ENCODE assay signal across 13 mouse cellular contexts in the genomic region with DNA sequence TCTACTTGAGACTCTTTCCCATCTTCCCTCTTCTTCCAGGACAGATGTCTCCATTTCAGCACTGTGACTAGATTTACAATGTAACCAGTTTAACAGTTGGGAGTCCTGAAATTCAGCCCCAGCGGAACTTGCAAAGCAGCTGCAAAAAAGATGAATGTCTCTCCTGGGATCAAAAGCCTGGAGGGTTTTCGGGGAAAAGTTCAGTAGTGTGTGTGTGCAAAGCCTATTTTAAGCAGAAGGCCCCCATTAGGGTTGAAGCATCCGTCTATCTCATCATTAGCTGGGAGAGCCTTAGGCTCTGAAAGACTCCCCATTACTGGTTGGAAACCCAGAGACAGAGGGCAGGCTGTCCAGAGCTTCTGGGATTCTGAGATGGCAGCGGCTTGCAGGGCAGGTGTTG. TPM values are rescaled to one million over a fixed set of nuclear protein-coding genes. Genes with fewer than 3 reads are reported as not detected.
DNase-seq lines count a peak whose midpoint lies in the region; ATAC-seq lines count a peak whose summit lies in the region.
"Had no signal": no experiment of that assay in that cellular context is flagged by ENCODE, and none has a peak within 500 bp of the region (broad histone marks: within the 10 kb centered on the region; RNA-seq: fewer than 3 reads in every experiment).

No protein-coding gene starts in this region.

- no peak overlapping the region for H3K9ac ChIP-seq in hindbrain, embryonic 13.5 days
- no peak overlapping the region for H3K9ac ChIP-seq in hindbrain, embryonic 14.5 days
- no peak overlapping the region for H3K9ac ChIP-seq in midbrain, embryonic 13.5 days (replicated peaks)

- no peaks in the 10 kb centered on the region for H3K9me3 ChIP-seq in hindbrain, embryonic 13.5 days
- no peaks in the 10 kb centered on the region for H3K9me3 ChIP-seq in hindbrain, embryonic 14.5 days (ENCODE audit: control insufficient read depth, low read length)
- no peaks in the 10 kb centered on the region for H3K9me3 ChIP-seq in midbrain, embryonic 13.5 days
- H3K9me3 ChIP-seq in midbrain, embryonic 10.5 days (replicated peaks), result no peaks in the 10 kb centered on the region

- DNase-seq in hindbrain, embryonic 14.5 days (ENCODE audit: low spot score), result no peak
- DNase-seq in midbrain, embryonic 10.5 days (ENCODE audit: low spot score), result no peak
- peak; percentile 81 for DNase-seq in mesoderm, embryonic 11.5 days (ENCODE audit: low read depth, low spot score)
- DNase-seq in left cerebral cortex, adult 11 months (ENCODE audit: low spot score), result no peak
- no peak for DNase-seq in frontal cortex, postnatal 14 days (ENCODE audit: low spot score in 2 of 2)
- DNase-seq: adrenal gland, adult 8-10 months; cerebellum, postnatal 36 days; liver had no signal

- no peak overlapping the region for H3K27ac ChIP-seq in hindbrain, embryonic 13.5 days
- no peak overlapping the region for H3K27ac ChIP-seq in hindbrain, embryonic 14.5 days
- H3K27ac ChIP-seq in midbrain, embryonic 13.5 days, result 0 out of 2 replicates have a peak overlapping the region, but pooled peaks have one; percentile 0
- H3K27ac ChIP-seq in midbrain, embryonic 10.5 days (replicated peaks), result no peak overlapping the region

- ATAC-seq in hindbrain, embryonic 13.5 days (ENCODE audit: low FRiP score), result peak; percentile 61; the same call in 1 of the 2 replicates
- ATAC-seq in hindbrain, embryonic 14.5 days (ENCODE audit: low FRiP score), result no peak
- no peak for ATAC-seq in midbrain, embryonic 13.5 days
- ATAC-seq: CD4-positive, CD25-positive, alpha-beta regulatory T cell, adult 4 months had no signal

- H3K4me2 ChIP-seq in hindbrain, embryonic 13.5 days, result no peak overlapping the region
- no peak overlapping the region for H3K4me2 ChIP-seq in hindbrain, embryonic 14.5 days (replicated peaks)
- H3K4me2 ChIP-seq in midbrain, embryonic 13.5 days (replicated peaks), result no peak overlapping the region

- H3K27me3 ChIP-seq in hindbrain, embryonic 13.5 days, result no peaks in the 10 kb centered on the region
- H3K27me3 ChIP-seq in hindbrain, embryonic 14.5 days (ENCODE audit: control insufficient read depth, insufficient read depth, low read length), result no peaks in the 10 kb centered on the region
- H3K27me3 ChIP-seq in midbrain, embryonic 13.5 days, result no peaks in the 10 kb centered on the region
- no peaks in the 10 kb centered on the region for H3K27me3 ChIP-seq in midbrain, embryonic 10.5 days (ENCODE audit: low read depth, poor library complexity, severe bottlenecking)

- 58% methylated on average over 4 of the region's 4 CpGs for WGBS in hindbrain, embryonic 13.5 days
- WGBS in hindbrain, embryonic 14.5 days, result 56% methylated on average over 4 of the region's 4 CpGs
- WGBS in midbrain, embryonic 13.5 days, result 68% methylated on average over 4 of the region's 4 CpGs
- 88% methylated on average over 4 of the region's 4 CpGs for WGBS in midbrain, embryonic 10.5 days

- H3K4me1 ChIP-seq in hindbrain, embryonic 13.5 days (replicated peaks), result peaks cover 21% of the 10 kb centered on the region
- peaks cover 17% of the 10 kb centered on the region; the same call in 1 of the 2 replicates for H3K4me1 ChIP-seq in hindbrain, embryonic 14.5 days (replicated peaks; ENCODE audit: control insufficient read depth, insufficient read depth, low read length)
- peaks cover 20% of the 10 kb centered on the region for H3K4me1 ChIP-seq in midbrain, embryonic 13.5 days (replicated peaks)
- peaks cover 6% of the 10 kb centered on the region for H3K4me1 ChIP-seq in midbrain, embryonic 10.5 days

- H3K36me3 ChIP-seq in hindbrain, embryonic 13.5 days, result no peaks in the 10 kb centered on the region
- H3K36me3 ChIP-seq in hindbrain, embryonic 14.5 days (replicated peaks; ENCODE audit: control insufficient read depth, insufficient read depth), result no peaks in the 10 kb centered on the region
- no peaks in the 10 kb centered on the region for H3K36me3 ChIP-seq in midbrain, embryonic 13.5 days
- H3K36me3 ChIP-seq in midbrain, embryonic 10.5 days, result no peaks in the 10 kb centered on the region

- no peak overlapping the region for H3K4me3 ChIP-seq in hindbrain, embryonic 13.5 days
- no peak overlapping the region for H3K4me3 ChIP-seq in hindbrain, embryonic 14.5 days (replicated peaks; ENCODE audit: low read length)
- no peak overlapping the region for H3K4me3 ChIP-seq in midbrain, embryonic 13.5 days (replicated peaks)
- no peak overlapping the region for H3K4me3 ChIP-seq in midbrain, embryonic 10.5 days

RNA-seq across cellular contexts. Expression of a gene that starts 2.7 kb away (rescaled TPM):
- not detected in 2 replicates for polyA plus RNA-seq in hindbrain, embryonic 13.5 days (2015; fragmentation: Nextera tagmentation; extraction: Ambion mirVana)
- polyA plus RNA-seq in hindbrain, embryonic 14.5 days (2014; fragmentation: Nextera tagmentation; extraction: Ambion mirVana), result not detected in 2 replicates
- not detected in 2 replicates for polyA plus RNA-seq in midbrain, embryonic 13.5 days (2015; fragmentation: Nextera tagmentation; extraction: Ambion mirVana)
- polyA plus RNA-seq in midbrain, embryonic 10.5 days (2016; fragmentation: Nextera tagmentation; extraction: Ambion mirVana), result not detected in 2 replicates
- polyA plus RNA-seq: CD4-positive, CD25-positive, alpha-beta regulatory T cell, adult 4 months; heart, embryonic 14.5 days; lung, embryonic 16.5 days had no signal

RNA-seq across cellular contexts. Expression of a gene that starts 37.2 kb away (rescaled TPM):
- 0.61 and 0.82 TPM in 2 replicates for polyA plus RNA-seq in hindbrain, embryonic 13.5 days (2015; fragmentation: Nextera tagmentation; extraction: Ambion mirVana)
- 0.97 and 1.5 TPM in 2 replicates for polyA plus RNA-seq in hindbrain, embryonic 14.5 days (2014; fragmentation: Nextera tagmentation; extraction: Ambion mirVana)
- polyA plus RNA-seq in midbrain, embryonic 13.5 days (2015; fragmentation: Nextera tagmentation; extraction: Ambion mirVana), result 0.11 TPM in 1 of 2 replicates, not detected in the other
- 0.05 TPM in 1 of 2 replicates, not detected in the other for polyA plus RNA-seq in midbrain, embryonic 10.5 days (2016; fragmentation: Nextera tagmentation; extraction: Ambion mirVana)
- polyA plus RNA-seq: CD4-positive, CD25-positive, alpha-beta regulatory T cell, adult 4 months had no signal
